Mouse (Mus musculus): ENCODE measurements around the gene Fbf1.
"Not testable (repeated sequence)": the region's sequence is repeated elsewhere in the genome, so short reads cannot be mapped to it uniquely, and the experiment has no call there.

Fbf1 gene

DNA sequence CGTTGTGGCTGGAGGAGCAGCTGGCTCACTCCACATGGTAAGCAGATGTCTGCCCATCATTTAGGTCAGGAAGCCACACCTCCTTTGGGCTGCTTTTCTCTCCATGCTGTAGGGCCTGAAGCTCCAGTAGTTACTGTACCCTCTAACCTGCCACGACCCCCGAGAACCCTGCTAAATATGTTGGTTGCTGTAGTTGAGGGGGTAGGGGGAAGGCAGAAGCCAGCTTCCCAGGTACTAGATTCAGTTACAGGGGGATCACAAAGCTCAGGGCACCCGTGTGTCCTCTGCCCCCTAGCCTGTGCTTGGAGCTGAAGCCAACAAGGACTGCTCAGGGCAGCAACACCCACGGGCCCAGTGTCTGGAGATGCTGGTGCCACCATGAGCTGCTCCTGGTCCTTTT lies 34.5 kb downstream of the Fbf1 start:
- no peak for DNase-seq (ENCODE audit: low spot score)

DNA sequence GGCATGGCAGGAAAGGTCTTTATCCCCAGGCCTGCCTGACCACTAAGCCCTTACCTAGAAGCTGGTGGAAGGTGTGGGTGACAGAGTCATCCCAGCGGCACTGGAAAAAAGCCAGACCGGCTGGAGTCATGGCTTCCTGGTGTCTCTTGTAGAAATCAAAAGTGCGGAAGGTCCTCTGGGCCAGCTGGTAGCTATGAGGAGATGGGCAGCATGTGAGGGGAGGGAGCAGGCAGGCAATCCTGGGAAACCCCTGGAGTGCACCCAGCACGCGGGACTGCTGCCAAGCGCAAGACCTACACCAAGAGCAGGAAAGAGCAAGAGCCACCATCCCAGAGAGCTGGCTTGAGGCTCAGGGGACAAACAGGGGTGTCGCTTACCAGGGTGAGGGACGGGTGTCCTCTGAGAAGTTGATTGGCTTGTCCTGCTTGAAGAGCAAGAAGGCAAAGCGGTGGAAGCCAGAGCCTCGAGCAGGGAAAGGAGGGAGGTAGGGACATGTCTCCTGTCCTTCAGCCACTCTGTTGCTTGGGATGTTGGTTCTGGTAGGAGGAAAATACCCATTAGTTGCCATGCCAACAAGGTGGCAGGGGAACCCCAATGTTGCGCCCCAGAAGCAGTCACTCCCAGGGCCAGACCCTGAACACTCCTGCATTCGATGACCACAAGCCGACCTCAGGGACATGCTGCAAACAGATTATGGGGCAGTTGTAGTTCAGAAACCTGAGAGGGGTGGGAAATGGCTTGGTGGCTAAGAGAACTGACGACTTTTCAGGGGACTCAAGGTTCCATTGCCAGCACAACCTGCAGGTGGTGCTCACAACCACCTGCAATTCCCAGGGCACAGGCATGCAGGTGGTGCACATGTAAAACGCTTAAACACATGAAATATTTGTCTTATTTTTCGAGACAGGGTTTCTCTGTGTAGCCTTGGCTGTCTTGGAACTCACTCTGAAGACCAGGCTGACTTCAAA lies 35.3 kb downstream of the Fbf1 start:
- DNase-seq (ENCODE audit: low spot score): no peak

DNA sequence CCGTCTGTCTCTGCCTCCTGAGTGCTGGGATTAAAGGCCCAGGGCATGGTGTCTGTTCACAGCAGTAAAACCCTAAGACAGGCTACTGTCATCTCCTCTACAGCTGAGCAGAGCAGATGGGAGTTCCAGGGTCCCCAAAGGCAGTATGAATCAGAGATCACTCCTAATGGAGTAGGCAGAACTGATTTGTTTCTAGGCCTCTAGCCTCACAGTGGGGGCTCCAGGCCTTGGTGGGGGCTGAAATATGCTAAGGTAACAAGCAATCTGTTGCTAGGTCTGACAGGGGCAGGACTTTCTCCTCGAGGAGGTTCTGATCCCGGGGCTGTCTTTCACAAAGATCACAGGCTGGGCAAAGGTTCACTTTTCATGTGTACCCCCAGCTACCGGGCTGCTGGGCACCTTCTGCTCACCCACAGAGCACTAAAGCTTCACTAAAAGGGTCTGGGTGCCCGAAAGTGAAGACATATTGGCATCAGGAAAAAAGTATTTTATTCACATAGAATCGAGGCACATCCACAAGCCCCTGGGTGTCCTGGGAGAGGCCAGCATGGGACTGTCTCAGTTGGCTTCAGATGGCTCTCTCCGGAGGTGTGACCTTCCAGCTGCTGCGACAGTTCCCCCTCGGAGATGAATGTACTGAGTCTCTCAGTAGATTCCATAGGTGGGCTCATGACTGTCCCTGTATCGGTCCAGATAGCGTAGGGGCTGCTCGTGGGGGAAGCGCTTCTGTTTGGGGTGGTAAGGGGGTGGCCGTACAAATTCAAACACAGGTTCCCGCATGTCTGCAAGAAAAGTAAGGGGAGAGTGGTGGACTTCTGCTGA lies 36.4 kb downstream of the Fbf1 start:
- no peak for DNase-seq (ENCODE audit: low spot score)

DNA sequence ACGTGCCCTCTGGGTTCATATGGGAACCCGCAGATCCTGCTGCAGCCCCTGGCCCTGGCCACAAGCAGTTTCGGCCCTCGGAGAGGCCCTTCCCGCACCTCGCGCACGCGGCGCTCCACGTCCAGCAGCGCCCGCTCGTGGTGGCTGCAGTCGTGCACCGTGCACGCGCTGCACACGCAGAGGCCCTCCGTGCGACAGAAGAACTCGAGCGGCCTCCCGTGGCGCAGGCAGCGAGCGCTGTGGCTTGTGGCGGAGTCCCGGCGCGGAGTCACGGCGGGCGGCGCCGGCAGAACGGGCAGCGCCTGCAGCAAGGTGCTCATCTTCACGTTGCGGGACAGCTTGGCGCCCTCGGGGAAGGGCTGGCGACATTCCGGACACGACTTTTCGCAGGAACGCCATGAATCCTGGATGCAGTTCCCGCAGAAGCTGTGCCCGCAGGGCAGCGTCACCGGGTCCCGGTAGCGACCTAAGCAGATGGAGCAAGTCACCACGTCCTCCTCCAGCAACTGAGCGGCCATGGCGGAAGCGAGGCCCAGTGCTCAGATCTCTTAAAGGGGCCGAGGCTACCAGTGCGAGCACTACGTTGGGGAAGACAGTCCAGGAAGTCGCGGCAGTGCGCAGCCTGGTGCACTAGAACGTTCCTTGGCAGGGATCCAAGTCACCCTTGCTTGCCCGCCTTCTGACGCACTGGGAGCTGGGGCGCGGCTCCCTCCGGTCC lies 37.3 kb downstream of the Fbf1 start, which contains the start of gene Trim65:
Gene Trim65, minus strand, starts transcription at position 641 of the 718 bp plus-strand sequence.
- DNase-seq (ENCODE audit: low spot score): peak; percentile 80

DNA sequence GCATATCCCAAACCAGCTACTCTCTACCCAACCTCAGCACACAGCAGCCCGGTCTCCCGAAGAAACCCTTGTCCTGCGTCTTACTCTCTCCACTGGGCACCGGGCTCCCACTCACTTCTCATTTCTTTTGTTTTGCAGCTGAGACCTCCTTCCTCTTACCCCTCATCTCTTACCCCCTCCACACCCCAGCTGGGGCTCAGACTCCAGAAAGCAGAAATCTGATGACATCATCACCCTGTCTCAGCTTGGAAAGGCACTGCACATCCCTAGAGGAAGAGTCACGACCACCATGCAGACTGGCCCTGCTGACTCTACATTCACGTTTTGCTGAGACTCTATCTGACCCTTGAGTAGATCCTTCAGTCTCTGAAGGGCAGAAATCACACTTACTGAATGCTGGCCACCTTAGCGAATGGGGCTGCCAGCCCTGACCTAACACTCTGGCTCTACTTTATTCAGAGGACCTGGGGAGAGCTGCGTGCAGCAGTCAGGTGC lies 37.9 kb downstream of the Fbf1 start:
- DNase-seq (ENCODE audit: low spot score): no peak

DNA sequence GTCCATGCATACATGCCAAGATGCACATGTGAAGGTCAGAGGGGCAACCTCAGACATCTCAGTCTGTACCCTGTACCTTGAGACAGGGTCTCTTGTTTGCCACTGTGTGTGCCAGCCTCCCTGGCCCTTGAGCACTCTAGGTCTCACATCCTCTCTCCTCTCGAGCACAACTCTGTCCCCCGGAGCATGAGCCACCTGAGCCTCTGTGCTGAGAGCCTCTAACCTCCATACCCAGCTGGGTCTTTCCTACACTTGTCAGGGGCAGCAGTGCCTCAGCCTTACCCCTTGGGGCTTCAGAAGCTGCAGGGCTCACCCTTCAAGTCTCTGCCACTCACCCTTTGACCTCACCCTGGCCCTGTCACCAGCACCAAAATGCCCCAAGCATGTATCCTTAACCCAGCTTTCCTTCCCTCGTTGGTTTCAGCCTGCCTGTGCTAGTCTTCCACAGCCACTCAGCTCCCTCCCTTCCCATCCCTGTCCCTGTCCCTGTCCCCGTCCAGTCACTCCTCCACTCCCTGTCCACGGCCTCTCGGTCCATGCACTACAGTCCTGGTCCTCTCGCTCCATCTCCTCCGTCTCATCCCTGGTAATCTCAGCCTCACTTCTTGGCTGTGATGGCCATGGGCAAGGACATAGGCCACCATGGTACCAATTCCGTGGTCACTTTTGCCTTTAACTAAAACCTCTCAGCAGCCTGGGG lies 38.7 kb downstream of the Fbf1 start:
- DNase-seq (ENCODE audit: low spot score): no peak

DNA sequence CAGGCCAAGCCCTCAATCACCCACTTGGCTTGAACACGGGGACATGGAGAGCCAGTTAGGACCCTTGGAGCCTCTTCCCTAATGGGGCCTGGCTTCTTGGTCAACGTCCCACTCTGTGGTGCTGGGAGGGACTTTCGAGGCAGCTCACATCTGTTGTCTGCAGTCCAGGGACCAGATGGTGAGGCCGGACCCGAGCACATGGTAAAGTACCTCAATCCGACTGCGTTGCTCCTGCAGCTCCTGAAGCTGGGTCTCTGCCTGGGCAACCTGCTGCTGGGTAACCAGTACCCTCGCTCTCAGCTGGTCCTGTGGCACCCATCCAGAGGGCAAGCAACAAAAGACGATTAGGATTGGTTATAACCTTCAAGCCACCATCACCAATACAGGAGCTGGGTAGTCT lies 40.0 kb downstream of the Fbf1 start:
- DNase-seq (ENCODE audit: low spot score): no peak

DNA sequence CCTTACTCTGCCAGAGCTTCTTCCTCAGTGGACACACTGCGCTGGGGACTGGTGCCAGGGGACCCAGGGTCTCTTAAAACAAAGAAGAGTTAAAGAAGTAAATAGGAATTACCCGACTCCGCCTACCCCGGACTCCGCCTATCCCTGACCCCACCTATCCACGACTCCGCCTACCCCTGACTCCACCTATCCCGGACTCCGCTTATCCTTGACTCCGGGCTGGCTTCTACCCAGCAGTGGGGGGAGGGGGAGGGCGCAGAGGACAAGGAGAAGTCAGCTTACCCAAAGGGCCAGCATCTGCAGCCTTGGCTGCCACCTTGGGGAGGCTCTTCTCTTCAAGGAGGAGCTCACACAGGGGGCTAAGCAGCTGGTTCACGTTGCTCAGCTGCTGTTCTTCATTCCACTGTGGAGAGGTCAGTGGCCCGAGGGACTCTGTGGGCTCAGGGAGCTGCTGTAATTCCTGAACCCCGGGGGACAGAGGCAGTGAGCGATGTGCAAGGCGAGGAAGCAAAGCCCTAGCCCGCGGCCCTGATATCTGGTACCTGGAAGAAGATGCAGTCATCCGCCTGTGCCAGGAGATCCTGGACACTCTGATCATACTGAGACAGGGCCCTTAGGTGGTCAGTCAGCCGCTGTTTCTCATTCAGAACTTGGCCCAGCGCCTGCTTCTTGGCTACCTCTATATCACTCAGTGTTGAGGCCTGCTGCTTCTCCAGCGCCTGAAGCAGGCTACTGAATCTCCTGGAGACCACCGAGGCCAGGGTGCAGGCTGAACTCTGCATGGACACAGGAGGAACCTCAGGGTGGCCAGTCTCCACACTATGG lies 40.6 kb downstream of the Fbf1 start, which contains the start of gene Trim47:
Gene Trim47, minus strand, starts transcription at position 55 of the 825 bp plus-strand sequence.
- DNase-seq (ENCODE audit: low spot score): peak; percentile 86

DNA sequence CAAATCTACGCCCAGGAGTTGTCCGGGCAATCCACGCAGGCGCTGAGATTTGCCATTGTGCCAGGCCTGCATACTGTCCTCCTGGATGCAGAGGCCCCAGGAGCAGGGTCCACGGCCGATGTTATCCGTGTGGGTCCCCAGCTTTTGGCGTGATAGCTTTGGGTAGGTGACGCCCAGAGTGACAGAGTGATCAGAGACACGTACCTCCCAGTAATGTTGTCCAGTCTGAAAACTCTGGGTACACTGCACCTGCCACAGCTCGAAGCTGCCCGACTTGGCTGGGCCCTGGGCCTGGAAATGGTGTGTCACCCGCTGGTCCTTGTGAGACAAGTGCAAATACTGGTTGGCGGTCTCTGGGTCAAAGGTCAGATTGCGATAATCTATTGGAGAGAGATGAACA lies 41.7 kb downstream of the Fbf1 start:
- DNase-seq (ENCODE audit: low spot score): no peak

DNA sequence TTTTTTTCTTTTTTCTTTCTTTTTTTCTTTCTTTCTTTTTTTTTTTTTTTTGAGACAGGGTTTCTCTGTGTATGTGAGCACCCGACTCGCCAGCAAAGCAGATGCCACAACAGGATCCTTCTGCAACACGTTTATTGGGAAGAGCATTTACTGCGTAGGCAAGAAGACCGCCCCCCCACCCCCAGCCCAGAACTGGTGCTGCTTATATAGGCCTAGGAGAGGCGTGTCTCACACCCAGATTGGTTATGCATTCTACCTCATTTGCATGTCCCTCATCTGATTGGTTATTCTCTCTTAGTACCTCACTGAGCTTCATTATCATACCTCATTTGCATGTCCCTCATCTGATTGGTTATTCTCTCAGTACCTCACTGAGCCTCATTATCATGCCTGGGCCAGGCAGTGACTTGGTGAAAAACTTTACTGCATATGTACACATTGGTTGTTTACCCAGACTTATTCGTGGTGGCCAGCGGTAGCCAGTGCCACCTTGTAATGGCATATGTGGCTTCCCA lies 46.2 kb downstream of the Fbf1 start:
- DNase-seq (ENCODE audit: low spot score): not testable (repeated sequence)

DNA sequence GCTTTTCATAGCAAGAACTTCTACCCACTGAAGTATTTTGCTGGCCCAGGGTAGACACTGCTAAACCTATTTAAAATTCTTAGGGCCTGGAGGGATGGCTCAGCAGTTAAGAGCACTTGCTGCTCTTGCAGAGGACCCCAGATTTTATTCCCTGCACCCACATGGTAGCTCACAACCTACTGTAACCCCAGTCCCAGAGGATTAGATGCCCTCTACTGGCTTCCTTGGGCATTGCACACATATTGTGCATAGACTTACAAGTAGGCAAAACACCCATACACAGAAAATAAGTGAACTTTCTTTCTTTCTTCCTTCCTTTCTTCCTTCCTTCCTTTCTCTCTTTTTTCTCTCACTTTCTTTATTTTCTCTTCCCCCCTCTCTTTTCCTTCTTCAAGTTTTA lies 50.1 kb downstream of the Fbf1 start:
- DNase-seq (ENCODE audit: low spot score): no peak

DNA sequence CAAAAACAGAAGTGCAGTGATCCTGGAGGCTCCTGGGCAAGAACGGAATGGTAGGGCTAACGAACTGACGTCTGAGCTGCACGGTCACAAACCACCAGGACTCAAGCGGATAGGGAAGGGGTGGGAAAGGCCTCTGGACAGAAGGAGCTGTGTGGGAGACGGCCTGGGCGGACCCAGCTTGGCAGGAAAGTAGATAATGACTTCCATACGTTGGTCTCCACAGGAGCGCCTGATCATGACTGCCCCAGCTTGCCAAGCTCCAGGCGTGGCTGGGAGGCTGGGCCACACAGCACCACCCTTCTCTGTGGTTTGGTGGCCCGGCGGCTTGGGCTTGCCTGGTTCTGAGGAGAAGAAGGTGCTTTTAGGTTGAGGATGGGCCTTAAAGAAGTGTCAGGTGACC lies 50.7 kb downstream of the Fbf1 start:
- DNase-seq (ENCODE audit: low spot score): no peak

DNA sequence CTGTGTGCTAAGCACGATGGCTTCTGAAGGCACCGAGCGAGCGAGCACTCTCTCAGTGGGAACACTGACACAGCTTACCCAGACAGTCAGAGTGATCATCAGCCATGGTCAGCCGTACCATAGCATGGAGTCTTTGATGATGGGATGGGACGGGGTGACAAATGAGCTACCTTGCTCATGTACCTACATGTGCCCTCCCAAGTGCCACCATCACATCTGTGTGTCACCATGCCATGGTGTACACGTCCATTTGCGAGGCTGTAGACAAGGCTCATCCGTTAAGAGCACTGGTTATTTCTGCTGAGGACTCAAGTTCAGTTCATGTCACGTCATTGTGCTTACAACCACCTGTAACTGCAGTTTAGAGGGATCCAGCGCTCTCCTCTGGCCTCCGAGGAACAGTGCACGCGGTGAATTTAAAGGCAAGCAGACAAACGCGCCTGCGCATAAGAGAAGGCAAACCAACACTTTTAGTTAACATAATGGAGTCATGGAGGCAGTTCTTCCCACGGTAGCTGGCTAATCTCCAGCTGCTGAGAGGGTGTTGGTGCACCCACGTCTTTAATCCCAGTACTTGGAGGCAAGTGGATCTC lies 56.3 kb downstream of the Fbf1 start:
- no peak for DNase-seq (ENCODE audit: low spot score)

DNA sequence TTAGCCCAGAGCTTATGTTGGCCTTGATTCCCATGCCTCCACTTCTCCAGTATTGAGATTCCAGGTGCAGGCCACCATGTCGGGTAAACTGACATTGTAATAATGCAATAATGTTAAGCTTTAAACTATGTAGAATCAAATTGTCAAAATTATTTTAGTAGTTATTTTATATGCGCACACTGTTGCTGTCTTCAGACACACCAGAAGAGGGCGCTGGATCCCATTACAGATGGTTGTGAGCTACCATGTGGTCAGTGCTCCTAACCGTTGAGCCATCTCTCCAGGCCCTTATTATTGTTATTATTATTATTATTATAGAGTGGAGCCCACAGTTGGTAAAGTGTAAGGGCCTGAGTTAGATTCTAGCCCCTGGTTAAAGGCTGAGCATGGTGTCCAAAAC lies 56.9 kb downstream of the Fbf1 start:
- DNase-seq (ENCODE audit: low spot score): no peak

DNA sequence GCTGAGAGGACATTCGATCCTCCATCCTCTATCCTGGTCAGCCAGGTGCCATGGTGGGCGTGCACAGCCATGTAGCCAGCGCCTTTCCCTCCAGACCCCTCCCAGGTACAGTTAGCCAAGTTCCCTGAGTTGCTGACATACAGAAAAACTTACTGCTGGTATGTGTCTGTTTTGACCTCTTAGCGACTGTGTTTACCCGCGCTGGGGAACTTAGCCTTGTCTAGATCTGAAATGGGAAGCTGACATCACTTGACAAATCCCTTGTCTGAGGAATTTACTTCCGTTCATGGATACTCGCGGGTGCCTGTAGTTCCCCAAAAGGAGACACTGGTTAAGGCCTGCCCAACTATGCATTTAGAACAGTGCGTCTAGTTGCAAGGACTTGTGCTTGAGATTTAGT lies 57.4 kb downstream of the Fbf1 start:
- DNase-seq (ENCODE audit: low spot score): no peak

DNA sequence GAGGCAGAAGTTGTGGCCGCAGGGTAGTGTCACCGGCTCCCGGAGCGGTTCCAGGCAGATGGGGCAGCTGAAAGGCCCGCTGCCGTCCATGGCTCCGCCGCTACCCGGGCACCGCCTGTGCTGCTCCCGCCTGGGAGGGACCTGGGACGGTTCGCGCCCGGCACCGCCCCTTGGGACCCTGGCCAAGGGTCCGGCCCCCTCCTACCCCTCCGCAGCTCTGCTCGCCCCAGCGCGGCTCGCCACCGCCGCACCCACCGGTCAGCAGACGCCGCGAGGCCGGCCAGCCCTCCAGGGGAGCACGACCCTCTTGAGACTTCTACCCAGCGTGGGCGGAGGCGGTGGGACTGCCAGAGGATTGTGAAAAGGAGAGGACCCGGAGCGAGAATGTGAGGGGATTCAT lies 57.8 kb downstream of the Fbf1 start:
- peak; percentile 81 for DNase-seq (ENCODE audit: low spot score)

DNA sequence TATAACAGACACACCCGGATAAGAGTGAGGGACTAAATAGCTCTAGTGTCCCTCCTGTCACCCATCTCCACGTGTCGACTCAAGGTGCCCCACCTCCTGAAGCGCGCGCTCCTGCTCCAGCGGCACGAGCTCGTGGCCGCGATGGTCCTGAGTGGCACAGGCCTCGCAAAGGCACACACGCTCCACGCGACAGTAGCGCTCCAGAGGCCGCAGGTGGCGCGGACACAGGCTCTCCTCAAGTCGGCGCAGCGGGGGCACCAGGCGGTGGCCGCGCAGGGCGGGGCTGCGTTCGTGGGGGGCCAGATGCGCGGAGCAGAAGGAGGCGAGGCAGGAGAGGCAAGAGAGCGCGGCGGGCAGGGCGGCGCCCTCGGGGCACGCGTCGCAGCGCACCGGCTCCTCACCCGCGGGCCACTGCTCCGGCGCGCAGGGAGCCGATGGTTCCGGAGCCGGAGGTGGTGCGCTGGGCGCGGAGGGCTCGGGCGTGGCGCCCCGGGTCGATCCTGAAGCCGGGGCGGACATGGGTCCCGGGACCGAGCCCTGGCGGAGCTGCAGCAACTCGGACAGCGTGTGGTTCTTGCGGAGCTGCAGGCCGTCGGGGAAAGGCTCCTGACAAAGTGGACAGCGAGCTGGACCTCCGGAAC lies 58.4 kb downstream of the Fbf1 start:
- no peak for DNase-seq (ENCODE audit: low spot score)

DNA sequence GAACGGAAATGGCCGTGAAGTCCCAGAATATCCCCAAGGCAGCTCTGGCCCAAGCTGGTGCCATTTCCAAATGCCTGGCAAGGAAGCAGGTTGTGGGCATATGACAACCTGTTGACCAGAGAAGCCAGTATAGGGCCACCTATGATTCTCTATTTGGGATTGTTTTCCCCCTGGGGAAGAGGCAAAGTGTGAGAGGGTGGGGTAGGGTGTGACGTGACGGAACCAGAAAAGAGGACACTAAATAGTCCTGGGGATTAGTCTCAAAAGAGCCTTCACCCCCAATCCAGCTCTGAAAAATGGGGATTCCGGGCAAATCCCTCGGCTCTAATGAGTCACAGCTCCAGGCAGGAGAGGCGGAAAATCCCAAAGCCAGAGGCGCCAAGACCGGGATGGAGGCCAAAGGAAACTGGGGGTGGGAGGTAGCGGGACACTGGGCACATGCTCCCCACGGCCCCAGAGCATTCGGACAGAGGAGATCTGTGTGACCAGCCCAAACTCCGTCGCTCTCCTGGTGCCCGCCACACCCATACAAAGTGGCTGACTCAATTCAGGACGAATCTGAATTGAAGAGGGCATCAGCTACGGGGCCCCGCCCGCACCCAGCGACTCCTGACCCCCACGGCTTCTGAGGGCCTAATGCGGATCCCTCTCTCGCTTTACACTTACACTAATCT lies 59.4 kb downstream of the Fbf1 start:
- DNase-seq (ENCODE audit: low spot score): no peak

DNA sequence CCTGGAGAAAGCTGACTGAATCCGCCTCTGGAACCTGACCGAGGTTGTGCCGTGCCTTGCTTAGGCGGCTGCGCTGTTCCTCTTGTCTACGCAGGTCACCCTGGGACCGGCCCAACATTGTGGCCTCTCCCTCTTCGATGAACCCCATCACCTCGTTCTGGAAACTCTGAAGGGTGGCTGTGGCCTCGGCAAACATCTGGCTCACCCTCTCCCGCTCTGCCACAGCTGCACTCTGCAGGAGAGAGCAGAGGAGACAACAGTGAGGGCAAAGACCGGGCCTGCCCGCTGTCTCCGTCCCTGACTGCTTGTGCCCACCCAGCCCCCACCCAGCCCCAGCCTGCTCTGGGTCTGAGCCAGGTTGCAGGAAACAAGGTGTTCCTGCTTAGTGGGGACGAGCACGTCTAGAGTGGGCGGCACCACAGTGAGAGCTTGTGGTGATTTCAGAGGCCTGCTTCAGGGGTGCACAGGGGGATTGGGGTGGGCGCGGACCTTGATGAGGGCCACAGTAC lies 60.1 kb downstream of the Fbf1 start:
- DNase-seq (ENCODE audit: low spot score): peak; percentile 52

Measured in testis, postnatal 14 days (tissue).